Mouse (Mus musculus) gastrocnemius, adult 18-20 months (tissue): ENCODE measurements around the gene Pmch. TPM values are rescaled to one million over a fixed set of nuclear protein-coding genes. Genes with fewer than 3 reads are reported as not detected.
A peak's percentile ranks its signal among the peaks of the same experiment; 100 is the strongest.

Experiments
- DNase-seq: peaks from one replicate; pipeline ENCODE4 v3.0.0; 2021; ENCODE audit warnings: low spot score
- long read RNA-seq, 2 experiments: library from polyadenylated mRNA; stranded (forward); transcript quantifications; one replicate each; pipeline ENCODE4 v2.0.0; 2021
- total RNA-seq, 2 experiments: library from RNA; stranded (reverse); gene quantifications; 2 replicates each; pipeline ENCODE4 v1.2.3; 2021

Pmch gene
- not detected for total RNA-seq
- long read RNA-seq, experiment 1 = 0 reads
- long read RNA-seq, experiment 2 = 0 reads

GRCm38 (mm10) chr10:88090772-88091171 lies at the start of gene Pmch:
Pmch (plus strand) TSS chr10:88091072.
- no peak for DNase-seq

GRCm38 (mm10) chr10:88044297-88044696 lies 46.6 kb upstream of the Pmch start:
- DNase-seq = no peak

- peak; percentile 36 for DNase-seq
Observed at GRCm38 (mm10) chr10:88046098-88046771, 44.6 kb upstream of the Pmch start.

- no peak for DNase-seq
Observed at GRCm38 (mm10) chr10:88054233-88054985, 36.5 kb upstream of the Pmch start.

GRCm38 (mm10) chr10:88056950-88057649 lies 33.8 kb upstream of the Pmch start:
- no peak for DNase-seq

GRCm38 (mm10) chr10:88063436-88063835 lies 27.4 kb upstream of the Pmch start:
- DNase-seq = no peak

GRCm38 (mm10) chr10:88064872-88065271 lies 26.0 kb upstream of the Pmch start:
- DNase-seq = no peak

GRCm38 (mm10) chr10:88067377-88067776 lies 23.5 kb upstream of the Pmch start:
- no peak for DNase-seq

GRCm38 (mm10) chr10:88106169-88106568 lies 15.3 kb downstream of the Pmch start:
- no peak for DNase-seq

- no peak for DNase-seq
Observed at GRCm38 (mm10) chr10:88113290-88113689, 22.4 kb downstream of the Pmch start.

GRCm38 (mm10) chr10:88119721-88120120 lies 28.8 kb downstream of the Pmch start:
- no peak for DNase-seq

- no peak for DNase-seq
Observed at GRCm38 (mm10) chr10:88135630-88136029, 44.8 kb downstream of the Pmch start.

Other genes starting within 250 kb of the Pmch start
- gene Igf1, start 232.8 kb upstream of the Pmch start, total RNA-seq = 1 to 10 TPM; 6.8 to 9.4 TPM
- not detected for gene Parpbp, start 55.9 kb downstream of the Pmch start, total RNA-seq
- 1 to 10 TPM; 5.0 to 5.9 TPM for gene Nup37, start 55.9 kb downstream of the Pmch start, total RNA-seq
- 10 to 100 TPM; 28.8 to 29.5 TPM for gene Washc3, start 110.0 kb downstream of the Pmch start, total RNA-seq